ENCODE assay signal across 9 mouse cellular contexts in the genomic region with DNA sequence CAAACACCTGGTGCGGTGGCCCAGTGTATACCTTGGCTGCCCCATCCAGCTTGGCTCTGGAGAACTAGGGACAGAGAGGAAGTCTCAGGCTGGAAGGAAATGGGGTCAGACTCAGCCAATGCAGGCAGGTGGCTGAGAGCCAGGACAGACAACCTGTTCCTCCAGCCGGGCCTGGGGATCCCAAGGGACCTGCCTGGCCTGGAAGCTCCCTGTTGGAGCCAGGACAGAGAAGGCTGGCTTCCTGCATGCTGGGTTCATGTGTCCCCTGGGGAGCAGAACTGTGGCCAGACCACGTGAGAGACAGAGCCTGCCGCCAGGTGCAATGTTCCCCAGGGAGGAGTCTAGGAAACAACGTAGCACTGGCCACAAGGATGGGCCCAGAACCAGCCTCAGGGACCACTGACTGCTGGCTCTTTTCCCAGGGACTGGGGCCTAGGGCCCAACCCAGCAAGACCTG. TPM values are rescaled to one million over a fixed set of nuclear protein-coding genes. Genes with fewer than 3 reads are reported as not detected.
DNase-seq lines count a peak whose midpoint lies in the region; ATAC-seq and TF ChIP-seq lines count a peak whose summit lies in the region.
"Had no signal": no experiment of that assay in that cellular context is flagged by ENCODE, and none has a peak within 500 bp of the region (broad histone marks: within the 10 kb centered on the region; RNA-seq: fewer than 3 reads in every experiment).

No protein-coding gene starts in this region.

- no peak for ATAC-seq in heart, embryonic 11.5 days (replicated peaks; ENCODE audit: insufficient number of reproducible peaks, low FRiP score, low TSS enrichment)
- ATAC-seq in intestine, embryonic 15.5 days, result peak; percentile 77
- ATAC-seq in neural tube, embryonic 13.5 days (ENCODE audit: low read depth), result no peak
- no peak for ATAC-seq in megakaryocyte progenitor cell, adult 5-6 weeks (replicated peaks; ENCODE audit: poor library complexity)

- H3K4me1 ChIP-seq in heart, embryonic 11.5 days (ENCODE audit: control insufficient read depth, insufficient read depth, low read length), result 0 out of 2 replicates have a peak, but pooled peaks cover 10% of the 10 kb centered on the region
- 0 out of 2 replicates have a peak, but pooled peaks cover 2% of the 10 kb centered on the region for H3K4me1 ChIP-seq in intestine, embryonic 15.5 days (replicated peaks)
- peaks cover 37% of the 10 kb centered on the region for H3K4me1 ChIP-seq in neural tube, embryonic 13.5 days (replicated peaks)

- H3K4me3 ChIP-seq in heart, embryonic 11.5 days (ENCODE audit: low read depth, low read length), result no peak overlapping the region
- peak overlapping the region; percentile 28; the same call in 1 of the 2 replicates for H3K4me3 ChIP-seq in gastrocnemius, adult 2 months
- no peak overlapping the region for H3K4me3 ChIP-seq in intestine, embryonic 15.5 days (replicated peaks)
- H3K4me3 ChIP-seq in neural tube, embryonic 13.5 days, result no peak overlapping the region

- peaks cover 35% of the 10 kb centered on the region for H3K36me3 ChIP-seq in heart, embryonic 11.5 days (ENCODE audit: control insufficient read depth, insufficient read depth, low read length)
- peaks cover 51% of the 10 kb centered on the region for H3K36me3 ChIP-seq in intestine, embryonic 15.5 days
- peaks cover 90% of the 10 kb centered on the region for H3K36me3 ChIP-seq in neural tube, embryonic 13.5 days

- H3K27ac ChIP-seq in heart, embryonic 11.5 days (ENCODE audit: low read depth, low read length), result no peak overlapping the region
- peak overlapping the region; percentile 86 for H3K27ac ChIP-seq in gastrocnemius, adult 2 months
- H3K27ac ChIP-seq in intestine, embryonic 15.5 days, result 0 out of 2 replicates have a peak overlapping the region, but pooled peaks have one; percentile 36
- H3K27ac ChIP-seq in neural tube, embryonic 13.5 days (replicated peaks), result peak overlapping the region; percentile 13; the same call in 1 of the 2 replicates
- H3K27ac ChIP-seq: macrophage had no signal

- peak; percentile 100 for DNase-seq in heart, adult 11 months
- peak; percentile 85 to 95 for DNase-seq in adrenal gland, adult (ENCODE audit: inconsistent age in 2 of 2, low spot score in 1 of 2)
- DNase-seq in gastrocnemius, adult 2 months, result peak; percentile 97
- DNase-seq in thymus, postnatal 10 days (ENCODE audit: low spot score in 2 of 2), result no peak

- WGBS in heart, embryonic 11.5 days (ENCODE audit: insufficient replicate concordance), result 76% methylated on average over 5 of the region's 5 CpGs
- WGBS in intestine, embryonic 15.5 days, result 71% methylated on average over 5 of the region's 5 CpGs
- 53% methylated on average over 5 of the region's 5 CpGs for WGBS in neural tube, embryonic 13.5 days

- H3K9me3 ChIP-seq in heart, embryonic 11.5 days (replicated peaks; ENCODE audit: control insufficient read depth, low read length), result no peaks in the 10 kb centered on the region
- no peaks in the 10 kb centered on the region for H3K9me3 ChIP-seq in intestine, embryonic 15.5 days
- H3K9me3 ChIP-seq in neural tube, embryonic 13.5 days, result no peaks in the 10 kb centered on the region

- intact Hi-C loops in gastrocnemius, adult 2 months (cut with DNase I), result no loop called here

- no peak overlapping the region for H3K4me2 ChIP-seq in heart, embryonic 11.5 days
- no peak overlapping the region for H3K4me2 ChIP-seq in intestine, embryonic 15.5 days (replicated peaks)
- H3K4me2 ChIP-seq in neural tube, embryonic 13.5 days, result no peak overlapping the region

- no peak for TF ChIP-seq CTCF in gastrocnemius, adult 2 months (IDR thresholded peaks at IDR 0.05)

- no peaks in the 10 kb centered on the region for H3K27me3 ChIP-seq in heart, embryonic 11.5 days (ENCODE audit: control insufficient read depth, insufficient read depth, low read length)
- no peaks in the 10 kb centered on the region for H3K27me3 ChIP-seq in intestine, embryonic 15.5 days (replicated peaks)
- H3K27me3 ChIP-seq in neural tube, embryonic 13.5 days, result no peaks in the 10 kb centered on the region

- no peak overlapping the region for H3K9ac ChIP-seq in heart, embryonic 11.5 days (ENCODE audit: low read depth, low read length)
- H3K9ac ChIP-seq in intestine, embryonic 15.5 days, result no peak overlapping the region
- H3K9ac ChIP-seq in neural tube, embryonic 13.5 days, result no peak overlapping the region

RNA-seq across cellular contexts. Expression of a gene that starts 37.1 kb away (rescaled TPM):
- 1.0 and 1.1 TPM in 2 replicates for polyA plus RNA-seq in heart, embryonic 11.5 days (2014; fragmentation: Nextera tagmentation; extraction: Ambion mirVana)
- total RNA-seq in gastrocnemius, adult 2 months (2021), result not detected
- polyA plus RNA-seq in intestine, embryonic 15.5 days (2015; fragmentation: Nextera tagmentation; extraction: Ambion mirVana), result 2.0 and 2.2 TPM in 2 replicates
- polyA plus RNA-seq in neural tube, embryonic 13.5 days (2015; fragmentation: Nextera tagmentation; extraction: Ambion mirVana), result 7.0 and 8.5 TPM in 2 replicates
- total RNA-seq in megakaryocyte progenitor cell, adult 5-6 weeks (2015), result not detected in 2 replicates
- total RNA-seq in megakaryocyte progenitor cell, adult 5-6 weeks (2017), result not detected in 2 replicates
- polyA plus RNA-seq: macrophage had no signal

Comparison
In these comparisons a context has a peak if more than half of its experiments do, and no peak if none do; other contexts are left out.
1. DNase-seq: peak in heart, adult 11 months (single experiment), adrenal gland, adult (2 of 2) and gastrocnemius, adult 2 months (single experiment); none in thymus, postnatal 10 days (0 of 2).